10 mouse cellular contexts compared by ENCODE assay signal in genomic region chr5:139358653-139359052, GRCm38 (mm10). TPM values are rescaled to one million over a fixed set of nuclear protein-coding genes. Genes with fewer than 3 reads are reported as not detected.
DNase-seq lines count a peak whose midpoint lies in the region; ATAC-seq and TF ChIP-seq lines count a peak whose summit lies in the region.
"Had no signal": no experiment of that assay in that cellular context is flagged by ENCODE, and none has a peak within 500 bp of the region (broad histone marks: within the 10 kb centered on the region; RNA-seq: fewer than 3 reads in every experiment).

No protein-coding gene starts in this region.

- no peak overlapping the region for H3ac ChIP-seq in C2C12 (ENCODE audit: control insufficient read depth, insufficient read length, low read depth)

- H3K79me2 ChIP-seq in heart, adult 2 months (replicated peaks; ENCODE audit: control insufficient read depth, insufficient read depth, low read length) = no peaks in the 10 kb centered on the region
- H3K79me2 ChIP-seq in C2C12 (ENCODE audit: control insufficient read depth, insufficient read depth) = no peaks in the 10 kb centered on the region

- 46% methylated on average over 2 of the region's 2 CpGs for WGBS in heart, adult 2 months
- WGBS in heart, embryonic 11.5 days (ENCODE audit: insufficient replicate concordance) = 31% methylated on average over 2 of the region's 2 CpGs
- WGBS in intestine, embryonic 14.5 days = 65% methylated on average over 2 of the region's 2 CpGs
- WGBS in midbrain, postnatal 0 days = 87% methylated on average over 2 of the region's 2 CpGs

- no peak for TF ChIP-seq EP300 in heart, adult 2 months (IDR thresholded peaks at IDR 0.05; ENCODE audit: insufficient read depth, low read depth, low read length)

- H3K36me3 ChIP-seq in heart, adult 2 months (ENCODE audit: control insufficient read depth, insufficient read depth, low read length) = no peaks in the 10 kb centered on the region
- H3K36me3 ChIP-seq in heart, embryonic 11.5 days (ENCODE audit: control insufficient read depth, insufficient read depth, low read length) = no peaks in the 10 kb centered on the region
- no peaks in the 10 kb centered on the region for H3K36me3 ChIP-seq in C2C12 (ENCODE audit: control insufficient read depth, insufficient read depth)
- peaks cover 7% of the 10 kb centered on the region; the same call in 1 of the 2 replicates for H3K36me3 ChIP-seq in intestine, embryonic 14.5 days (ENCODE audit: control insufficient read depth, insufficient read depth, low read length)
- H3K36me3 ChIP-seq in midbrain, postnatal 0 days (ENCODE audit: insufficient read depth, low read length) = peaks cover 16% of the 10 kb centered on the region; the same call in 1 of the 2 replicates

- no peak for DNase-seq in heart, adult 2 months
- DNase-seq in adipocyte (ENCODE audit: low spot score) = peak; percentile 87
- no peak for DNase-seq in intestine, embryonic 14.5 days (ENCODE audit: low spot score)
- DNase-seq in midbrain, postnatal 0 days (ENCODE audit: low spot score) = peak; percentile 57
- no peak for DNase-seq in ovary, postnatal 36 days (ENCODE audit: low spot score)
- no peak for DNase-seq in frontal cortex, postnatal 14 days (ENCODE audit: low spot score in 2 of 2)

- no peak overlapping the region for H3K4me2 ChIP-seq in heart, embryonic 11.5 days
- no peak overlapping the region for H3K4me2 ChIP-seq in intestine, embryonic 14.5 days (ENCODE audit: low read length)
- no peak overlapping the region for H3K4me2 ChIP-seq in midbrain, postnatal 0 days (ENCODE audit: low read depth, low read length, poor library complexity, severe bottlenecking)
- H3K4me2 ChIP-seq: embryonic facial prominence, embryonic 13.5 days had no signal

- peak; percentile 74 for TF ChIP-seq CTCF in heart, adult 2 months (IDR thresholded peaks at IDR 0.05)
- TF ChIP-seq CTCF in C2C12 (IDR thresholded peaks at IDR 0.05; ENCODE audit: control insufficient read depth, insufficient read depth, insufficient read length) = peak; percentile 60
- TF ChIP-seq CTCF in midbrain, postnatal 0 days (IDR thresholded peaks at IDR 0.05) = peak; percentile 73

- H3K9ac ChIP-seq in heart, adult 2 months (ENCODE audit: low read depth, low read length) = no peak overlapping the region
- no peak overlapping the region for H3K9ac ChIP-seq in heart, embryonic 11.5 days (ENCODE audit: low read depth, low read length)
- H3K9ac ChIP-seq in intestine, embryonic 14.5 days (ENCODE audit: low read length) = no peak overlapping the region
- no peak overlapping the region for H3K9ac ChIP-seq in midbrain, postnatal 0 days (replicated peaks; ENCODE audit: low read length, poor library complexity, severe bottlenecking)
- H3K9ac ChIP-seq: embryonic facial prominence, embryonic 13.5 days had no signal

- intact Hi-C loops in heart, adult 2 months (cut with DNase I) = no loop called here

- no peak overlapping the region for H3K27ac ChIP-seq in heart, adult 2 months
- no peak overlapping the region for H3K27ac ChIP-seq in heart, embryonic 11.5 days (ENCODE audit: low read depth, low read length)
- no peak overlapping the region for H3K27ac ChIP-seq in intestine, embryonic 14.5 days (ENCODE audit: low read depth)
- H3K27ac ChIP-seq in midbrain, postnatal 0 days (ENCODE audit: low read depth, low read length) = no peak overlapping the region
- H3K27ac ChIP-seq: embryonic facial prominence, embryonic 13.5 days; macrophage had no signal

- no peaks in the 10 kb centered on the region for H3K27me3 ChIP-seq in heart, adult 2 months (ENCODE audit: control insufficient read depth, insufficient read depth, low read length)
- peaks cover 19% of the 10 kb centered on the region for H3K27me3 ChIP-seq in heart, embryonic 11.5 days (ENCODE audit: control insufficient read depth, insufficient read depth, low read length)
- no peaks in the 10 kb centered on the region for H3K27me3 ChIP-seq in C2C12 (ENCODE audit: control insufficient read depth, insufficient read depth, insufficient read length)
- no peaks in the 10 kb centered on the region for H3K27me3 ChIP-seq in intestine, embryonic 14.5 days (replicated peaks; ENCODE audit: control insufficient read depth, insufficient read depth, low read length)
- H3K27me3 ChIP-seq in midbrain, postnatal 0 days (ENCODE audit: insufficient read depth, low read length) = no peaks in the 10 kb centered on the region
- H3K27me3 ChIP-seq: embryonic facial prominence, embryonic 13.5 days had no signal

- no peaks in the 10 kb centered on the region for H3K79me3 ChIP-seq in C2C12 (ENCODE audit: low read depth)

- no peak for TF ChIP-seq POLR2A in heart, adult 2 months (IDR thresholded peaks at IDR 0.05; ENCODE audit: insufficient read depth, low read depth, low read length)

- H3K9me3 ChIP-seq in heart, embryonic 11.5 days (replicated peaks; ENCODE audit: control insufficient read depth, low read length) = no peaks in the 10 kb centered on the region
- H3K9me3 ChIP-seq in intestine, embryonic 14.5 days (ENCODE audit: control insufficient read depth, low read length) = no peaks in the 10 kb centered on the region
- no peaks in the 10 kb centered on the region for H3K9me3 ChIP-seq in midbrain, postnatal 0 days (ENCODE audit: low read length)
- H3K9me3 ChIP-seq: embryonic facial prominence, embryonic 13.5 days had no signal

- ATAC-seq in heart, embryonic 11.5 days (replicated peaks; ENCODE audit: insufficient number of reproducible peaks, low FRiP score, low TSS enrichment) = no peak
- peak; percentile 28; the same call in 1 of the 2 replicates for ATAC-seq in intestine, embryonic 14.5 days (replicated peaks; ENCODE audit: low FRiP score, low TSS enrichment, low read depth)
- ATAC-seq in midbrain, postnatal 0 days (ENCODE audit: low FRiP score) = no peak

- H3K4me3 ChIP-seq in heart, adult 2 months = no peak overlapping the region
- H3K4me3 ChIP-seq in heart, embryonic 11.5 days (ENCODE audit: low read depth, low read length) = no peak overlapping the region
- H3K4me3 ChIP-seq in C2C12 (ENCODE audit: insufficient read depth, poor library complexity, severe bottlenecking) = no peak overlapping the region
- no peak overlapping the region for H3K4me3 ChIP-seq in intestine, embryonic 14.5 days (ENCODE audit: low read depth, low read length)
- no peak overlapping the region for H3K4me3 ChIP-seq in midbrain, postnatal 0 days (ENCODE audit: low read depth, low read length)
- H3K4me3 ChIP-seq: embryonic facial prominence, embryonic 13.5 days had no signal

- H3K4me1 ChIP-seq in heart, adult 2 months (ENCODE audit: control insufficient read depth, insufficient read depth, low read length) = peaks cover under 1% of the 10 kb centered on the region
- no peaks in the 10 kb centered on the region; the same call in 1 of the 2 replicates for H3K4me1 ChIP-seq in heart, embryonic 11.5 days (ENCODE audit: control insufficient read depth, insufficient read depth, low read length)
- no peaks in the 10 kb centered on the region for H3K4me1 ChIP-seq in intestine, embryonic 14.5 days (replicated peaks; ENCODE audit: control insufficient read depth, insufficient read depth, low read length)
- H3K4me1 ChIP-seq in midbrain, postnatal 0 days (ENCODE audit: insufficient read depth, low read length) = no peaks in the 10 kb centered on the region

TF ChIP-seq in C2C12, 6 proteins besides CTCF, POLR2A, EP300 and RAD21 (continues in another document):
- TF ChIP-seq CEBPB (IDR thresholded peaks at IDR 0.05; ENCODE audit: low read depth) = no peak

RNA-seq across cellular contexts. Expression of gene Cyp2w1, which starts 6.2 kb away (rescaled TPM):
- total RNA-seq in heart, adult 2 months (2021) = not detected
- polyA plus RNA-seq in heart, adult 2 months (2012; rRNA removed) = not detected in 2 replicates
- not detected in 2 replicates for polyA plus RNA-seq in heart, embryonic 11.5 days (2014; fragmentation: Nextera tagmentation; extraction: Ambion mirVana)
- not detected for polyA plus RNA-seq in C2C12 (2012; fragmentation: generic; extraction: Trizol)
- polyA plus RNA-seq in intestine, embryonic 14.5 days (2014; fragmentation: Nextera tagmentation; extraction: Ambion mirVana) = 5.9 and 9.1 TPM in 2 replicates
- total RNA-seq in midbrain, postnatal 0 days (2014; rRNA removed) = not detected in 2 replicates
- polyA plus RNA-seq in midbrain, postnatal 0 days (2015; fragmentation: Nextera tagmentation; extraction: Ambion mirVana) = not detected in 2 replicates
- polyA plus RNA-seq: macrophage had no signal

RNA-seq across cellular contexts. Expression of gene Cox19, which starts 7.4 kb away (rescaled TPM):
- total RNA-seq in heart, adult 2 months (2021) = 10 to 100 TPM; 82.8 to 94.8 TPM
- polyA plus RNA-seq in heart, adult 2 months (2012; rRNA removed) = 110 and 112 TPM in 2 replicates
- 85.3 and 95.2 TPM in 2 replicates for polyA plus RNA-seq in heart, embryonic 11.5 days (2014; fragmentation: Nextera tagmentation; extraction: Ambion mirVana)
- 52.9 TPM for polyA plus RNA-seq in C2C12 (2012; fragmentation: generic; extraction: Trizol)
- polyA plus RNA-seq in intestine, embryonic 14.5 days (2014; fragmentation: Nextera tagmentation; extraction: Ambion mirVana) = 149 and 150 TPM in 2 replicates
- 95.5 and 98.5 TPM in 2 replicates for total RNA-seq in midbrain, postnatal 0 days (2014; rRNA removed)
- polyA plus RNA-seq in midbrain, postnatal 0 days (2015; fragmentation: Nextera tagmentation; extraction: Ambion mirVana) = 79.4 and 90.0 TPM in 2 replicates

RNA-seq across cellular contexts. Expression of gene Gpr146, which starts 18.8 kb away (rescaled TPM):
- total RNA-seq in heart, adult 2 months (2021) = 10 to 100 TPM; 42.9 to 56.6 TPM
- 62.4 and 77.0 TPM in 2 replicates for polyA plus RNA-seq in heart, adult 2 months (2012; rRNA removed)
- polyA plus RNA-seq in heart, embryonic 11.5 days (2014; fragmentation: Nextera tagmentation; extraction: Ambion mirVana) = 7.2 and 7.5 TPM in 2 replicates
- 1.7 TPM for polyA plus RNA-seq in C2C12 (2012; fragmentation: generic; extraction: Trizol)
- polyA plus RNA-seq in intestine, embryonic 14.5 days (2014; fragmentation: Nextera tagmentation; extraction: Ambion mirVana) = 1.4 and 1.7 TPM in 2 replicates
- 4.1 and 5.6 TPM in 2 replicates for total RNA-seq in midbrain, postnatal 0 days (2014; rRNA removed)
- polyA plus RNA-seq in midbrain, postnatal 0 days (2015; fragmentation: Nextera tagmentation; extraction: Ambion mirVana) = 3.0 and 3.9 TPM in 2 replicates

RNA-seq across cellular contexts. Expression of gene Adap1, which starts 33.2 kb away (rescaled TPM):
- 1 to 10 TPM; 1.5 to 1.7 TPM for total RNA-seq in heart, adult 2 months (2021)
- 2.7 and 2.8 TPM in 2 replicates for polyA plus RNA-seq in heart, adult 2 months (2012; rRNA removed)
- 1.4 and 2.5 TPM in 2 replicates for polyA plus RNA-seq in heart, embryonic 11.5 days (2014; fragmentation: Nextera tagmentation; extraction: Ambion mirVana)
- polyA plus RNA-seq in C2C12 (2012; fragmentation: generic; extraction: Trizol) = 0.06 TPM
- polyA plus RNA-seq in intestine, embryonic 14.5 days (2014; fragmentation: Nextera tagmentation; extraction: Ambion mirVana) = 4.7 and 7.7 TPM in 2 replicates
- 234 and 253 TPM in 2 replicates for total RNA-seq in midbrain, postnatal 0 days (2014; rRNA removed)
- polyA plus RNA-seq in midbrain, postnatal 0 days (2015; fragmentation: Nextera tagmentation; extraction: Ambion mirVana) = 141 and 152 TPM in 2 replicates

RNA-seq across cellular contexts. Expression of gene C130050O18Rik, which starts 46.4 kb away (rescaled TPM):
- total RNA-seq in heart, adult 2 months (2021) = 1 to 10 TPM in 1 of 2 experiments, under 1 TPM in 1; 0.68 to 1.1 TPM
- polyA plus RNA-seq in heart, adult 2 months (2012; rRNA removed) = 0.98 and 1.1 TPM in 2 replicates
- polyA plus RNA-seq in heart, embryonic 11.5 days (2014; fragmentation: Nextera tagmentation; extraction: Ambion mirVana) = 0.17 and 0.21 TPM in 2 replicates
- 0.20 TPM for polyA plus RNA-seq in C2C12 (2012; fragmentation: generic; extraction: Trizol)
- 0.74 and 1.3 TPM in 2 replicates for polyA plus RNA-seq in intestine, embryonic 14.5 days (2014; fragmentation: Nextera tagmentation; extraction: Ambion mirVana)
- total RNA-seq in midbrain, postnatal 0 days (2014; rRNA removed) = 0.19 TPM in 1 of 2 replicates, not detected in the other
- 0.17 TPM in 1 of 2 replicates, not detected in the other for polyA plus RNA-seq in midbrain, postnatal 0 days (2015; fragmentation: Nextera tagmentation; extraction: Ambion mirVana)

Comparison
In these comparisons a context has a peak if more than half of its experiments do, and no peak if none do; other contexts are left out.
1. DNase-seq: peak in adipocyte (single experiment) and midbrain, postnatal 0 days (single experiment); none in heart, adult 2 months (0 of 2), intestine, embryonic 14.5 days (single experiment), ovary, postnatal 36 days (single experiment) and frontal cortex, postnatal 14 days (0 of 2).
2. Peak in every context shown above with its lines, with median percentiles within 50 percentile points of each other: CTCF ChIP-seq.